Mouse (Mus musculus): ENCODE results near the gene Inhbb.

Gene Inhbb

GRCm38 (mm10) chr1:119409106-119409505, 12.9 kb downstream of the Inhbb start:
- H3K36me3 ChIP-seq (ENCODE audit: control insufficient read depth, insufficient read depth, low read length, poor library complexity, severe bottlenecking), result no peaks in the 10 kb centered on the region
- DNase-seq (ENCODE audit: low read depth, low spot score), result no peak
- H3K27me3 ChIP-seq (ENCODE audit: control insufficient read depth, insufficient read depth, low read length, poor library complexity, severe bottlenecking), result no peaks in the 10 kb centered on the region

GRCm38 (mm10) chr1:119407691-119408315, 14.2 kb downstream of the Inhbb start:
- H3K36me3 ChIP-seq (ENCODE audit: control insufficient read depth, insufficient read depth, low read length, poor library complexity, severe bottlenecking), result no peaks in the 10 kb centered on the region
- DNase-seq (ENCODE audit: low read depth, low spot score), result no peak
- no peaks in the 10 kb centered on the region for H3K27me3 ChIP-seq (ENCODE audit: control insufficient read depth, insufficient read depth, low read length, poor library complexity, severe bottlenecking)

- DNase-seq (ENCODE audit: low read depth, low spot score), result no peak
- H3K27me3 ChIP-seq (ENCODE audit: control insufficient read depth, insufficient read depth, low read length, poor library complexity, severe bottlenecking), result no peaks in the 10 kb centered on the region
- H3K36me3 ChIP-seq (ENCODE audit: control insufficient read depth, insufficient read depth, low read length, poor library complexity, severe bottlenecking), result no peaks in the 10 kb centered on the region
These were observed 17.2 kb downstream of the Inhbb start for GRCm38 (mm10) chr1:119404798-119405197.

- H3K27me3 ChIP-seq (ENCODE audit: control insufficient read depth, insufficient read depth, low read length, poor library complexity, severe bottlenecking), result no peaks in the 10 kb centered on the region
- DNase-seq (ENCODE audit: low read depth, low spot score), result no peak
- no peaks in the 10 kb centered on the region for H3K36me3 ChIP-seq (ENCODE audit: control insufficient read depth, insufficient read depth, low read length, poor library complexity, severe bottlenecking)
These were observed 17.7 kb downstream of the Inhbb start for GRCm38 (mm10) chr1:119404341-119404740.

GRCm38 (mm10) chr1:119401249-119401648, 20.8 kb downstream of the Inhbb start:
- no peaks in the 10 kb centered on the region for H3K36me3 ChIP-seq (ENCODE audit: control insufficient read depth, insufficient read depth, low read length, poor library complexity, severe bottlenecking)
- no peak for DNase-seq (ENCODE audit: low read depth, low spot score)

GRCm38 (mm10) chr1:119398640-119399039, 23.4 kb downstream of the Inhbb start:
- no peaks in the 10 kb centered on the region for H3K36me3 ChIP-seq (ENCODE audit: control insufficient read depth, insufficient read depth, low read length, poor library complexity, severe bottlenecking)
- no peak for DNase-seq (ENCODE audit: low read depth, low spot score)

More at GRCm38 (mm10) chr1:119401249-119401648, 20.8 kb downstream of the Inhbb start:
- no peaks in the 10 kb centered on the region for H3K27me3 ChIP-seq (ENCODE audit: control insufficient read depth, insufficient read depth, low read length, poor library complexity, severe bottlenecking)

GRCm38 (mm10) chr1:119397839-119398238, 24.2 kb downstream of the Inhbb start:
- DNase-seq (ENCODE audit: low read depth, low spot score), result no peak
- no peaks in the 10 kb centered on the region for H3K36me3 ChIP-seq (ENCODE audit: control insufficient read depth, insufficient read depth, low read length, poor library complexity, severe bottlenecking)
- no peaks in the 10 kb centered on the region for H3K27me3 ChIP-seq (ENCODE audit: control insufficient read depth, insufficient read depth, low read length, poor library complexity, severe bottlenecking)

More at GRCm38 (mm10) chr1:119398640-119399039, 23.4 kb downstream of the Inhbb start:
- H3K27me3 ChIP-seq (ENCODE audit: control insufficient read depth, insufficient read depth, low read length, poor library complexity, severe bottlenecking), result no peaks in the 10 kb centered on the region

- H3K36me3 ChIP-seq (ENCODE audit: control insufficient read depth, insufficient read depth, low read length, poor library complexity, severe bottlenecking), result no peaks in the 10 kb centered on the region
- DNase-seq (ENCODE audit: low read depth, low spot score), result no peak
- no peaks in the 10 kb centered on the region for H3K27me3 ChIP-seq (ENCODE audit: control insufficient read depth, insufficient read depth, low read length, poor library complexity, severe bottlenecking)
These were observed 30.7 kb downstream of the Inhbb start for GRCm38 (mm10) chr1:119391311-119391710.

- DNase-seq (ENCODE audit: low read depth, low spot score), result no peak
- Histone ChIP-seq H3K27me3 (ENCODE audit: control insufficient read depth, insufficient read depth, low read length, poor library complexity, severe bottlenecking) (no peaks in the 10 kb centered on the region), H3K36me3 (ENCODE audit: control insufficient read depth, insufficient read depth, low read length, poor library complexity, severe bottlenecking) (no peaks in the 10 kb centered on the region)
These were observed 31.4 kb downstream of the Inhbb start for GRCm38 (mm10) chr1:119390676-119391075.

GRCm38 (mm10) chr1:119389771-119390500, 32.1 kb downstream of the Inhbb start:
- DNase-seq (ENCODE audit: low read depth, low spot score), result no peak
- no peaks in the 10 kb centered on the region for H3K27me3 ChIP-seq (ENCODE audit: control insufficient read depth, insufficient read depth, low read length, poor library complexity, severe bottlenecking)
- no peaks in the 10 kb centered on the region for H3K36me3 ChIP-seq (ENCODE audit: control insufficient read depth, insufficient read depth, low read length, poor library complexity, severe bottlenecking)

GRCm38 (mm10) chr1:119388664-119389396, 33.2 kb downstream of the Inhbb start:
- no peak for DNase-seq (ENCODE audit: low read depth, low spot score)
- Histone ChIP-seq H3K27me3 (ENCODE audit: control insufficient read depth, insufficient read depth, low read length, poor library complexity, severe bottlenecking) (no peaks in the 10 kb centered on the region), H3K36me3 (ENCODE audit: control insufficient read depth, insufficient read depth, low read length, poor library complexity, severe bottlenecking) (no peaks in the 10 kb centered on the region)

GRCm38 (mm10) chr1:119386306-119386705, 35.7 kb downstream of the Inhbb start:
- no peaks in the 10 kb centered on the region for H3K36me3 ChIP-seq (ENCODE audit: control insufficient read depth, insufficient read depth, low read length, poor library complexity, severe bottlenecking)
- no peaks in the 10 kb centered on the region for H3K27me3 ChIP-seq (ENCODE audit: control insufficient read depth, insufficient read depth, low read length, poor library complexity, severe bottlenecking)
- DNase-seq (ENCODE audit: low read depth, low spot score), result no peak

- Histone ChIP-seq H3K27me3 (ENCODE audit: control insufficient read depth, insufficient read depth, low read length, poor library complexity, severe bottlenecking) (no peaks in the 10 kb centered on the region), H3K36me3 (ENCODE audit: control insufficient read depth, insufficient read depth, low read length, poor library complexity, severe bottlenecking) (no peaks in the 10 kb centered on the region)
- no peak for DNase-seq (ENCODE audit: low read depth, low spot score)
These were observed 38.1 kb downstream of the Inhbb start for GRCm38 (mm10) chr1:119383916-119384315.

- Histone ChIP-seq H3K36me3 (ENCODE audit: control insufficient read depth, insufficient read depth, low read length, poor library complexity, severe bottlenecking) (no peaks in the 10 kb centered on the region), H3K27me3 (ENCODE audit: control insufficient read depth, insufficient read depth, low read length, poor library complexity, severe bottlenecking) (no peaks in the 10 kb centered on the region)
- DNase-seq (ENCODE audit: low read depth, low spot score), result no peak
These were observed 41.4 kb downstream of the Inhbb start for GRCm38 (mm10) chr1:119380609-119381008.

GRCm38 (mm10) chr1:119375376-119375775, 46.7 kb downstream of the Inhbb start:
- no peaks in the 10 kb centered on the region for H3K27me3 ChIP-seq (ENCODE audit: control insufficient read depth, insufficient read depth, low read length, poor library complexity, severe bottlenecking)
- DNase-seq (ENCODE audit: low read depth, low spot score), result no peak
- H3K36me3 ChIP-seq (ENCODE audit: control insufficient read depth, insufficient read depth, low read length, poor library complexity, severe bottlenecking), result no peaks in the 10 kb centered on the region

Data from splenic B cell, adult 2 months (primary cell).